In genomic region chr1:71848656-71849055, GRCm38 (mm10) we compare ENCODE assay signal across 10 mouse cellular contexts.
"Had no signal": no experiment of that assay in that cellular context is flagged by ENCODE, and none has a peak within 500 bp of the region (broad histone marks: within the 10 kb centered on the region; RNA-seq: fewer than 3 reads in every experiment).

No protein-coding gene starts in this region.

- DNase-seq: kidney, adult 2 months; kidney, postnatal 25 days; layer of hippocampus, adult 9-11 months; liver; lung, adult 2 months; lung, postnatal 14 days; lung, postnatal 4 days; thymus, adult 2 months; thymus, postnatal 14 days; thymus, postnatal 4 days had no signal
